ENCODE assay signal across 28 mouse cellular contexts in genomic region chr3:101041997-101042396, GRCm38 (mm10). TPM values are rescaled to one million over a fixed set of nuclear protein-coding genes. Genes with fewer than 3 reads are reported as not detected.
DNase-seq lines count a peak whose midpoint lies in the region; ATAC-seq and TF ChIP-seq lines count a peak whose summit lies in the region.
"Had no signal": no experiment of that assay in that cellular context is flagged by ENCODE, and none has a peak within 500 bp of the region (broad histone marks: within the 10 kb centered on the region; RNA-seq: fewer than 3 reads in every experiment).

No protein-coding gene starts in this region.

- no peak overlapping the region for H3K4me3 ChIP-seq in forebrain, embryonic 11.5 days (ENCODE audit: low read depth, low read length)
- H3K4me3 ChIP-seq in forebrain, embryonic 16.5 days (replicated peaks; ENCODE audit: low read length), result no peak overlapping the region
- H3K4me3 ChIP-seq in midbrain, embryonic 15.5 days, result no peak overlapping the region
- H3K4me3 ChIP-seq: embryonic facial prominence, embryonic 10.5 days; embryonic facial prominence, embryonic 15.5 days; hindbrain, embryonic 13.5 days; limb, embryonic 12.5 days; liver, embryonic 15.5 days; stomach, embryonic 15.5 days had no signal

- H3K9me3 ChIP-seq in forebrain, embryonic 11.5 days (ENCODE audit: control insufficient read depth, low read length), result no peaks in the 10 kb centered on the region
- no peaks in the 10 kb centered on the region for H3K9me3 ChIP-seq in forebrain, embryonic 16.5 days (ENCODE audit: control insufficient read depth, low read length)
- no peaks in the 10 kb centered on the region for H3K9me3 ChIP-seq in midbrain, embryonic 15.5 days
- H3K9me3 ChIP-seq: embryonic facial prominence, embryonic 10.5 days; embryonic facial prominence, embryonic 15.5 days; hindbrain, embryonic 13.5 days; limb, embryonic 12.5 days; liver, embryonic 15.5 days; stomach, embryonic 15.5 days had no signal

- H3K4me2 ChIP-seq in forebrain, embryonic 11.5 days (ENCODE audit: low read depth, low read length, severe bottlenecking), result no peak overlapping the region
- no peak overlapping the region for H3K4me2 ChIP-seq in forebrain, embryonic 16.5 days (ENCODE audit: low read length)
- H3K4me2 ChIP-seq in midbrain, embryonic 15.5 days, result no peak overlapping the region
- H3K4me2 ChIP-seq: embryonic facial prominence, embryonic 15.5 days; heart, embryonic 11.5 days; hindbrain, embryonic 13.5 days; limb, embryonic 12.5 days; liver, embryonic 15.5 days; lung, embryonic 14.5 days; stomach, embryonic 15.5 days had no signal

- H3K27me3 ChIP-seq in forebrain, embryonic 11.5 days (ENCODE audit: control insufficient read depth, insufficient read depth, low read length), result no peaks in the 10 kb centered on the region
- H3K27me3 ChIP-seq in forebrain, embryonic 16.5 days (replicated peaks; ENCODE audit: control insufficient read depth, insufficient read depth, low read length), result no peaks in the 10 kb centered on the region
- no peaks in the 10 kb centered on the region for H3K27me3 ChIP-seq in midbrain, embryonic 15.5 days (replicated peaks)
- H3K27me3 ChIP-seq: embryonic facial prominence, embryonic 15.5 days; hindbrain, embryonic 13.5 days; limb, embryonic 12.5 days; liver, embryonic 15.5 days; stomach, embryonic 15.5 days had no signal

- H3K4me1 ChIP-seq in forebrain, embryonic 11.5 days (replicated peaks; ENCODE audit: control insufficient read depth, insufficient read depth, low read length), result peaks cover 3% of the 10 kb centered on the region; the same call in 1 of the 2 replicates
- 0 out of 2 replicates have a peak, but pooled peaks cover 7% of the 10 kb centered on the region for H3K4me1 ChIP-seq in forebrain, embryonic 16.5 days (replicated peaks; ENCODE audit: control insufficient read depth, insufficient read depth, low read length)
- H3K4me1 ChIP-seq in midbrain, embryonic 15.5 days, result peaks cover 6% of the 10 kb centered on the region
- H3K4me1 ChIP-seq: liver, embryonic 15.5 days had no signal

- no peak overlapping the region for H3K9ac ChIP-seq in forebrain, embryonic 11.5 days (ENCODE audit: low read length)
- no peak overlapping the region for H3K9ac ChIP-seq in forebrain, embryonic 16.5 days (replicated peaks; ENCODE audit: low read depth, low read length)
- H3K9ac ChIP-seq in midbrain, embryonic 15.5 days, result no peak overlapping the region
- H3K9ac ChIP-seq: embryonic facial prominence, embryonic 15.5 days; hindbrain, embryonic 13.5 days; limb, embryonic 12.5 days; liver, embryonic 15.5 days; lung, embryonic 14.5 days; stomach, embryonic 15.5 days had no signal

- WGBS in forebrain, embryonic 11.5 days, result 55% methylated on average over 7 of the region's 7 CpGs
- 44% methylated on average over 7 of the region's 7 CpGs for WGBS in forebrain, embryonic 16.5 days
- 52% methylated on average over 7 of the region's 7 CpGs for WGBS in midbrain, embryonic 15.5 days

- DNase-seq in forebrain, embryonic 11.5 days (ENCODE audit: low spot score), result no peak
- peak; percentile 44 for DNase-seq in ES-CJ7 (ENCODE audit: low read depth, low spot score)
- peak; percentile 63 for DNase-seq in brain, embryonic 14.5 days (ENCODE audit: low read depth)
- no peak for DNase-seq in left cerebral cortex, adult 9 months (ENCODE audit: low spot score in 2 of 2)
- no peak for DNase-seq in adrenal gland, adult (ENCODE audit: inconsistent age in 2 of 2, low spot score in 1 of 2)
- DNase-seq: adrenal gland, adult 8-10 months; cerebellum, adult 8-10 months; cerebellum, postnatal 36 days; gastrocnemius, postnatal 25 days; heart, adult 18-20 months; heart, postnatal 36 days; kidney, adult 8-10 months; kidney, postnatal 10 days; layer of hippocampus, adult 9-11 months; lung, embryonic 14.5 days; lung, postnatal 14 days; right cerebral cortex, postnatal 25 days had no signal

- no peak for TF ChIP-seq POLR2A in brain, embryonic 14.5 days (IDR thresholded peaks at IDR 0.05; ENCODE audit: borderline replicate concordance, extremely low read depth, insufficient read depth, insufficient read length, poor library complexity, severe bottlenecking)

- H3K36me3 ChIP-seq in forebrain, embryonic 11.5 days (ENCODE audit: control insufficient read depth, insufficient read depth, low read length), result no peaks in the 10 kb centered on the region; the same call in 1 of the 2 replicates
- H3K36me3 ChIP-seq in forebrain, embryonic 16.5 days (ENCODE audit: control insufficient read depth, insufficient read depth), result no peaks in the 10 kb centered on the region
- H3K36me3 ChIP-seq in midbrain, embryonic 15.5 days (replicated peaks), result no peaks in the 10 kb centered on the region
- H3K36me3 ChIP-seq: liver, embryonic 15.5 days had no signal

- no peak for TF ChIP-seq CTCF in brain, embryonic 14.5 days (IDR thresholded peaks at IDR 0.05; ENCODE audit: borderline replicate concordance, extremely low read depth, insufficient read depth, insufficient read length)

- no peak overlapping the region for H3K27ac ChIP-seq in forebrain, embryonic 11.5 days (ENCODE audit: low read depth, low read length)
- no peak overlapping the region for H3K27ac ChIP-seq in forebrain, embryonic 16.5 days (ENCODE audit: low read length)
- H3K27ac ChIP-seq in midbrain, embryonic 15.5 days, result no peak overlapping the region
- H3K27ac ChIP-seq: embryonic facial prominence, embryonic 10.5 days; hindbrain, embryonic 13.5 days; limb, embryonic 12.5 days; liver, embryonic 15.5 days; stomach, embryonic 15.5 days had no signal

- 0 out of 2 replicates have a peak, but pooled peaks have one; percentile 27 for ATAC-seq in forebrain, embryonic 11.5 days (replicated peaks; ENCODE audit: low FRiP score)
- no peak for ATAC-seq in forebrain, embryonic 16.5 days
- ATAC-seq in midbrain, embryonic 15.5 days (replicated peaks), result peak; percentile 16; the same call in 1 of the 2 replicates
- ATAC-seq: activated CD4-positive, CD25-positive, alpha-beta regulatory T cell, adult 4 months; intestine, embryonic 16.5 days had no signal

RNA-seq across cellular contexts. Expression of gene Cd101, which starts 12.6 kb away (rescaled TPM):
- 0.07 TPM in 1 of 2 replicates, not detected in the other for polyA plus RNA-seq in forebrain, embryonic 11.5 days (2014; fragmentation: Nextera tagmentation; extraction: Ambion mirVana)
- not detected in 2 replicates for polyA plus RNA-seq in forebrain, embryonic 16.5 days (2015; fragmentation: Nextera tagmentation; extraction: Ambion mirVana)
- polyA plus RNA-seq in brain, embryonic 14.5 days (2012; rRNA removed), result 0.08 and 0.14 TPM in 2 replicates
- polyA plus RNA-seq in midbrain, embryonic 15.5 days (2015; fragmentation: Nextera tagmentation; extraction: Ambion mirVana), result 0.05 TPM in 1 of 2 replicates, not detected in the other
- polyA plus RNA-seq: embryonic facial prominence, embryonic 10.5 days; hindbrain, embryonic 13.5 days had no signal

Comparison
In these comparisons a context has a peak if more than half of its experiments do, and no peak if none do; other contexts are left out.
1. DNase-seq: peak in ES-CJ7 (single experiment) and brain, embryonic 14.5 days (single experiment); none in forebrain, embryonic 11.5 days (single experiment), left cerebral cortex, adult 9 months (0 of 2) and adrenal gland, adult (0 of 2).